Comparison of ENCODE assay signal across 9 mouse cellular contexts in genomic region chr19:36477684-36478083, GRCm38 (mm10).
DNase-seq lines count a peak whose midpoint lies in the region; ATAC-seq lines count a peak whose summit lies in the region.
"Had no signal": no experiment of that assay in that cellular context is flagged by ENCODE, and none has a peak within 500 bp of the region (broad histone marks: within the 10 kb centered on the region; RNA-seq: fewer than 3 reads in every experiment).

No protein-coding gene starts in this region.

- intact Hi-C loops in heart, postnatal 25 days (cut with DNase I): no loop called here

- no peaks in the 10 kb centered on the region for H3K36me3 ChIP-seq in heart, embryonic 16.5 days (ENCODE audit: control insufficient read depth, insufficient read depth)

- H3K9me3 ChIP-seq in heart, embryonic 16.5 days (replicated peaks; ENCODE audit: control insufficient read depth, low read length): no peaks in the 10 kb centered on the region

- peak overlapping the region; percentile 14; the same call in 1 of the 2 replicates for H3K4me3 ChIP-seq in heart, embryonic 16.5 days (ENCODE audit: low read length)

- H3K9ac ChIP-seq in heart, embryonic 16.5 days (ENCODE audit: low read length): no peak overlapping the region

- peak overlapping the region; percentile 57 for H3K4me2 ChIP-seq in heart, embryonic 16.5 days (ENCODE audit: low read depth, low read length)

- DNase-seq in heart, postnatal 25 days (ENCODE audit: low spot score): no peak
- DNase-seq in CD4-positive helper T cell, adult 2 months (ENCODE audit: low read depth, low spot score): peak; percentile 68
- DNase-seq in urinary bladder, postnatal 25 days (ENCODE audit: low spot score): no peak
- DNase-seq in right cerebral cortex, postnatal 4 days: no peak
- DNase-seq: embryo, embryonic 11 days had no signal

- no peak for ATAC-seq in heart, embryonic 16.5 days (replicated peaks; ENCODE audit: extremely low read depth, insufficient read depth, low FRiP score)
- ATAC-seq in CD4-positive, CD25-positive, alpha-beta regulatory T cell, adult 4 months: peak; percentile 48
- ATAC-seq in megakaryocyte-erythroid progenitor cell, adult 5-6 weeks (replicated peaks; ENCODE audit: low FRiP score, low TSS enrichment, poor library complexity, severe bottlenecking): peak; percentile 47

- H3K4me1 ChIP-seq in heart, embryonic 16.5 days (ENCODE audit: control insufficient read depth, insufficient read depth, low read length): peaks cover 6% of the 10 kb centered on the region; the same call in 1 of the 2 replicates

- 42% methylated on average over 5 of the region's 5 CpGs for WGBS in heart, embryonic 16.5 days

- H3K27me3 ChIP-seq in heart, embryonic 16.5 days (ENCODE audit: control insufficient read depth, insufficient read depth, low read length): no peaks in the 10 kb centered on the region

- H3K27ac ChIP-seq in heart, embryonic 16.5 days (ENCODE audit: low read length): peak overlapping the region; percentile 29; the same call in 1 of the 2 replicates
- H3K27ac ChIP-seq: macrophage had no signal
